Mouse (Mus musculus) spleen, embryonic (tissue): ENCODE data around the gene Cnot1.
"Not testable (repeated sequence)": the region's sequence is repeated elsewhere in the genome, so short reads cannot be mapped to it uniquely, and the experiment has no call there.

Experiments
- CTCF ChIA-PET: fragments of 350-600 bp; sonication (Branson Sonifier 250); formaldehyde crosslinking; loops from one replicate; lab custom pipeline; 2022; lab: Charles Lee

Gene Cnot1

DNA sequence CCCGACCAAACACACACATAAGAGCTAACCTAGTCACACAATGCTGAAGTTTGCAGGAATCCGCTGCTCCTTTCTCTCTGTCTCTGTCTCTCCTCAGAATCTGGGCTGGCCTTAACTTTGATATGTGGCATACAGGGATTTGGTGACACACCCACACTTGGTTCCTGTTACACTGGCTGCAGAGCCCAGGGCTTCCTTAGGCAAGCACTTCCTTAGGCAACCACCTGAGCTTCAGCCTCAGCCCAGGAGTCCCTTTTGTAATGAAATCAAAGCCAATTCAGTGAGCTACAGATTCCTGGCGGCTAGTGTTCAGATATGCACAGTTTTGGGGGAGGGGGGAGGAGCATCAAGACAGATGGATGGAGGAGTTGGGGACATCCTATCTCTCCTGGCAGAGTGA is 10.3 kb upstream of the Cnot1 start:
- CTCF ChIA-PET = no interaction called here

DNA sequence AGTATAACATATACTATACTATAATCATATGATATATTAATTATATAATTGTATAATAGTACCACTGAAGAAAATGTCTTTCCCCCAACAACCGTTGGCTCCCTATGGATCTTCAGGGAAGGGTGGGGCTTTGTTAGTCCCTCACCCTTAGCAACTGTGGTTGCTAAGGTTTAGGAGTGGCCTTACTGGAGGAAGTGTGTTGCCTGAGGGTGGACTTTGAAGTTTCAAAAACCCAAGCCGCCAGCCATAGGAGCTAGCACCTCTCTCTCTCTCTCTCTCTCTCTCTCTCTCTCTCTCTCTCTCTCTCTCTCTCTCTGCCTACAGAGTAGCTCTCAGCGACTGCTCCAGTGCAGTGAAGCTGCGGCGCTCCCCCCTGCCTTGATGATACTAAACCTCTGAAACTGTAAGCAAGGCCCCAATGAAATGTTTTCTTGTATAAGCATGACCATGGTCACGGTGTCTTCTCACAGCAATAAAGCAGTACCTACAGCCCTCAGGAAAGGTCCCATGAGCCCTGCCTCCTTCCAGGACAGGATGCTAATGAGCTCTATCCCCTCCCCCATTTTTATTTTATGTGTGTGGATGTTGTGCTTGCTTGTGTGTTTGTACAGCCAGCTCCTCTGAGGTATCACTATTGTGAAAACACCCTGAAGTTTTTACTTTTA is 8.9 kb upstream of the Cnot1 start:
- CTCF ChIA-PET = no interaction called here

DNA sequence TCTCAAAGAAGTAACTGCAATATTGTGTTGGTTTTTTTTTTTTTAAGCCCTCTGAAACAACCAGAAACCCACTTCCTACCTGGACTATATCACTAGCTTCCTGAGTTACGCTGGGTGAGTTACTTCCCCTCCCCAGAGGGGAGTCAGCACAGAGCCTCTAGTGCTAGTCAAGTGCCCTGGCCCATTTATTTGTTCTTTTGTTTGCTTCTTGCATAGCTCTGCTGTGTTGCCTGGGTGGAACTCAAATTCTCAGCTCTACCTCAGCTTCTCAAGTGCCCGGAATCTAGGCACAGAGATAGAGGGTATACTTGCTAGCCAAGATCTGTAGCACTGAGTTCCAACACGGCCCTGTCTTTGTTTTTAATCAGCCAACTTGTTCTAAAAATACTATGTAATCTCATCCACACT is 2.9 kb upstream of the Cnot1 start:
- CTCF ChIA-PET = interaction anchor here (0.6 kb wide), 2 partner anchors 86 to 933 kb away, joined by 3 to 18 read pairs; no protein-coding TSS in a partner anchor

DNA sequence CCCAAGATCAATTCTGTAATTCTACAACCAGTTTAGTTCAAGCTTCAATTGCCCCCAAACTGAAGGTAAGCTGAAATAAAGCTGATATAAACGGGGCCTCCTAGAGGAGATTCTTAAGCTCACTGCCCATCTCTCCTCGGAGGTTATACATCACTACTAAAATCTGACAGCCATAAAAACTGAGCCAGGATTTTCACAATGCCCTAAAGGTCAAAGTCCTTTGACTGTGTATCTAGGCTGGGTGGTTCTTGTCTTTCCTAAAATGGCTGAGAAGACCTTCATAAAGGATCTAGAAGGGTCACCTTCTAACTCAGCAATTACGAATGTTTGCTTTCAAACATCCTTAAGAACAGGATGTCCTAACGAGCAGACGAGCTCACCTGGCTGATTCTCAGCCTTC is 1.9 kb upstream of the Cnot1 start:
- CTCF ChIA-PET = no interaction called here

DNA sequence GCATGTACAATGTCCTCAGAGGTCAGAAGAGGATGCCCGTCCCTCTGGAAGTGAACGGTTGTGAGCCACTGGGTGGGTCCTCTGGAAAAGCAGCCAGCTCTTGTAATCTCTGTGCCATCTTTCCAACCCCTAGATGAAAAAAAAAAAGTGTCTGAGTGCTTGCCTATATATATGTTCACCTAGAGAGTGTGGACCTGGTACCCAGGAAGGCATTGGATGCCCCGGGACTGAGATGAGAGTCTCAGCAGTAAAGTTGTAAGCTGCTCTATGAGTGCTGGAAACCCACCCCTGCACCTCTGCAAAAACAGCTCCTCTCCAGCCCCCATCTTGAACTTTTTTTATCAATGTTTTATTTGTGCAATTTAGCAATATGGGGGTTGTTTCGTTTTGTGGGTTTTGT is 1.4 kb upstream of the Cnot1 start:
- CTCF ChIA-PET = no interaction called here

DNA sequence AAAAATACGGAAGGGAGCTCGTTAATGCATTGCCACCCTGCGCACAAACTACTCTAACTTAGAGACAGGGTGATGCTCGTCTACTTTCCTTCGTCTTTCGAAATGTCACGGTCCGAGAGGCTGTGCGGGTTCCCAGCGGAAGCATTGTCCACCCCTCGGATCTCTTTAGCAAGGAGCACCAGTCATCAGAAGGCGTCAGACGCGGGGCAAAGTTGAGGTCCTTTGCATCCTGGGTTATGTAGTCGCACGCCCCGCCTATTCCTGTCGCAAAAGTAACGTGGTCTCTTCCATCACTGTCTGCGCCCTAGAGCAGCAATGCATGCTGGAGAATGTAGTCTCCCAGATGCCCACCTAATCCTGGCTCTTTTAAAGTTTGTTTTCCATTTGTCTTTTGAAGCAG is 597 bp upstream of the Cnot1 start:
- CTCF ChIA-PET = no interaction called here

DNA sequence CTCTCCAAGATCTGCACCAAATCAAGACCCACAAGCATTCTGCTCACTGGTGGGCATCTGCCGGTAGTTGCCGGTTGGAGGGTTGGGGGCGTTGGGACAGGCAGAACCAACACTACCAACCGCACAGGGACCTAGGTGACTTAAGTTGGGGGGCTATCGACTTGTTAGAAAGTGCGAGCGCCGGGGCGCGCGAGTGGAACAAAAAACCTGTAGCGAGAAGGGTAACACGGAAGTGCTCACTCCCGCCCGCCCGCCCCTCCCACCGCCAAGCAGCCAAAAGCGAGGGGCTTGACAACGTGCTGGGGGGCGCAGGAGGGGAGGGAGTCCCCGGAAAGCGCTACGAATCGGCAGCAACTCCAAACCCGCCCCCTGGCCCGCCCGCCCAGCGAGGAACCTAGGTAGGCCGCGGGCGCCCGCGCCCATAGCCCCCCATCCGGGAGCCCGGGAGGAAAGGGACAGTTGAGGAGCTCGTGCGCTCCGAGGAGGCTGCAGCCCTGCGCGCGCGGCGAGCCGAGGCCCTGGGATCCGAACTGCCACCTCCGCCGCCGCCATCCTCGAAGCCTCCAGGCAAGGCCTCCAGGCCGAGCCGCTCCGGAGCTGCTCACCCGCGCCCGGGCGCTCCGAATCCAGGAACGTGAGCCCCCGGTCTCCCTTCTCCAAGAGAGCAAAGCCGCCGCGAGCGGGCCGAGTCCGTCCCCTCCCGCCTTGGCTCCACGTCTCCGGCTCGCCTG is 638 bp downstream of the Cnot1 start:
- CTCF ChIA-PET = interaction anchor here (0.7 kb wide), 1 partner anchor 23 kb away, joined by 3 read pairs; no protein-coding TSS in a partner anchor

DNA sequence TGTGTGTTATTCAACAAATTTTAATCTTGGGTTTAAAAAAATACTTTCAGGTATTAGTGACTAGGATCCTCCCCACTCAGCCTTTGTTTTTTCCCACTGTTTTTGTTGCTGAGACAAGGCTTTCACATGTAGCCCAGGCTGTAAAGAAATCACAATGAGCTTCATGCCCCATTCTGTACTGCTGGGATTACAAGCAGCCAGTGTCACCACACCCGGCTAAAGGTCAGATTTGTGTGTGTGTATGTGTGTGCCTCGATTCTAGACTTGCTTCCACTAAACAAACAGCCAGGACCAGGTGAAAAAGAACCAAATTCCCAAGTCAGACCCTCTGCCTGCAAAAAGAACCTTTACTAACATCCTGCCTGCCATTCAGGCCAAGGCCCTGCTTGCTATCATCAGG is 1.8 kb downstream of the Cnot1 start:
- CTCF ChIA-PET = no interaction called here

DNA sequence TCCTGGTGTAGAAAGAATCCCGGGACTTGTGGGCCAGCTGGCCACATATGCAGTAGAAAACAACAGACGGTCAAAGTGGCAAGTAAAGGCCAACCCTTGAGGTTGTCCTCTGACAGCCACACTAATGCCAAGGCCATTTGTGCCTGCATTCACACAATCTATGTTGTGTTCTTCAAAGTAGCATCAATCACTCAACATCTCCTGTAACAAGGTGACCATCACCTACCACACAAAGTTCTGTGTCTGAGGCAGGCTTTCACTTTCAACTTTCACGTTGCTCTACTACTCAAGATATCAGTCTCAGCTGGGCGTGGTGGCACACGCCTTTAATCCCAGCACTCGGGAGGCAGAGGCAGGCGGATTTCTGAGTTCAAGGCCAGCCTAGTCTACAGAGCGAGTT is 5.0 kb downstream of the Cnot1 start:
- CTCF ChIA-PET = no interaction called here

DNA sequence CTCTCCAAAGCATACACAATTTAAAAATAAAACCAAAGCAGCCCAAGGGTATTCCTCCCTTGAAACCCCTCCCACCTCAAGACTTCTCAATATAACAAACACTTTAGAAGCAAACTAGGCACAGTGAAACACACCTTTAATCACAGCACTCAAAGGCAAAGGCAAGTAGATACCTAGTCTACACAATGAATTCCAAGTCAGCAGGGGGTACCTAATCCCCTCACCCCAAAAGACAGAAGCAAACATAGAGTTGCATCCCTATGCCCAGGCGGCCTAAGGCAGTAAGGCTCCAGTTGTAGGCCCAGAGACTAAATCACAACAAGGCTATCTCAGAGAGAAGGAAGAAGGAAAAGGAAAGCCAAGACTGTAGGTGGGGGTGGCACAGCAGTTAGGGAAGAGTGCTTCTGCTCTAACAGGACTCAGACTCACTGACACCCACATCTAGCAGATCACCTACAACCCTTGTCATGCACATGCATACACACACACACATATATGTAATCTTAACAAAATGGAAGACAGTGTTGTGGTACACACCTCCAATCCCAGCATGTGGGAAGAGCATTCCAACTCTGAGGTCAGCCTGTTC is 5.7 kb downstream of the Cnot1 start:
- CTCF ChIA-PET = no interaction called here

DNA sequence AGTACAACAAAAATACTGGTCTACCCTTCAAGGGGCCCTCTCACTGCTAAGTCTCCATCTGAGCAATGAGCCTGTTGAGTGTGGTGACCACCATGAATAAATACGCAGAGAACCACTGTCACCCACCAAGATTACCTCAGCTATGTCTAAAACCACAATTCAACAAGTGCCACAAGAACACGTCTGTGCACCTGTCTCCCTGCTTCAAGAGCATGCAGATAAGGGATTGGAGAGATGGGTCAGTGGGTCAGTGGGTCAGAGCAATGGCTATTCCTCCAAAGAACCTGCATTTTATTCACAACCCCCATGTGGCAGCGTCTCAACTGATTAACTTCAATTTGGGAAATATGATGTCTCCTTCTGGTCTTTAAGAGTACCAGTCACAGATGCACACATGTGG is 6.9 kb downstream of the Cnot1 start:
- CTCF ChIA-PET = no interaction called here

DNA sequence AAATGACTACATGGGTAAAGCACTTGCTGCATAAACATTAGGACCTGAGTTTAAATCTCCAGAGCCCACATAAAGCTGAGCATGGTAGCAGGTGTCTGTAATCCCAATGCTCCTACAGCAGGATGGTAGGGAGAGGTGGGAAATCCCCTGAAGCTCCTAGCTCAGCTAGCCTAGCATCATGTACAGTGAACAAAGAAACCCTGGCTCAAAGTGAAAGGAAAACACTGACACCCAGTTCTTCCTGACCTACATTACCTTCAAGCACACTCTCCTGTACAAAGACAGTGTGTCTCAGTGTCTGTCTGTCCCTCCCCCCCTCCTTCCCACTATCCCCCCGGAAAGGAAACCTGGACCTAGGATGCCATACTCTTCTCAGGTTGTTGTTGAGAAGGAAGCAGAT is 7.4 kb downstream of the Cnot1 start:
- CTCF ChIA-PET = no interaction called here

DNA sequence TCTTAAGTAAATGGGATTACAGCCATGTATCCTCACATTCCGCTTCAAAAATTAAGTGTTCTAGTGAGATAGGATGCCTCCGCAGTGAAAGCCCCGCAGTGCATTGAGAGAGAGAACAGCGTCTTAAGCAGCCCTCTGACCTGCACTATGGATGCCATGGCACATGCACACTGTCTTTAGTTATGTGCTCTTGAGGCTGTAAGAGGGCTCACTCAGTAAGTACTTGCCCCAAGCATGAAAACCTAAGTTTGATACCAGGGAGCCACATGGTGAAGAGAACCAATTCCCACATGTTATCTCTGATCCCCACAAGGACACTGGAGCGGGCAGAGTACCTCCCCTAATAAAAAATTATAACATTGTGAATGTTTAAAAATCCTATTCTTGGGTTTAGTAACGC is 8.1 kb downstream of the Cnot1 start:
- CTCF ChIA-PET = no interaction called here

DNA sequence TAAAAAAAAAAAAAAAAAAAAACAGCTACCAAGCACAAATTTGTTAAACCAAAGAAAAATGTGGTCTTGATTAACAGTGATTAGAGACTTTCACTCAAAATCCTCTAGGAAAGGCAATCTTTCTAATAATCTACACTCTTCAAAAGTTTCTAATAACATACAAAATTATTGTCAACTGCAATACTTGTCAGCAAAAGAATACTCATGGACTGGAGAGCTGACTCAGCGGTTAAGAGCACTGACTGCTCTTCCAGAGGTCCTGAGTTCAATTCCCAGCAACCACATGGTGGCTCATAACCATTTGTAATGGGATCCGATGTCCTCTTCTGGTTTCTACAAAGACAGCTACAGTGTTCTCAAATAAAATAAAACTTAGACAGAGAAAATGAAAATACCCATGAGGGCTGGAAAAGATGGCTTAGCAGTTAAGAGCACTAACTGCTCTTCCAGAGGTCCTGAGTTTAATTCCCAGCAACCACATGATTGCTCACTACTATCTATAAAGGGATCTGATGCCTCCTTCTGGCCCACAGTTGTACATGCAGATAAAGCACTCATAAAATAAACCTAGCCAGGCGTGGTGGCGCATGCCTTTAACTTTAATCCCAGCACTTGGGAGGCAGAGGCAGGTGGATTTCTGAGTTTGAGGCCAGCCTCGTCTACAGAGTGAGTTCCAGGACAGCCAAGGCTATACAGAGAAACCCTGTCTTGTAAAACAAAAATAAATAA is 11.8 kb downstream of the Cnot1 start:
- CTCF ChIA-PET = not testable (repeated sequence)

DNA sequence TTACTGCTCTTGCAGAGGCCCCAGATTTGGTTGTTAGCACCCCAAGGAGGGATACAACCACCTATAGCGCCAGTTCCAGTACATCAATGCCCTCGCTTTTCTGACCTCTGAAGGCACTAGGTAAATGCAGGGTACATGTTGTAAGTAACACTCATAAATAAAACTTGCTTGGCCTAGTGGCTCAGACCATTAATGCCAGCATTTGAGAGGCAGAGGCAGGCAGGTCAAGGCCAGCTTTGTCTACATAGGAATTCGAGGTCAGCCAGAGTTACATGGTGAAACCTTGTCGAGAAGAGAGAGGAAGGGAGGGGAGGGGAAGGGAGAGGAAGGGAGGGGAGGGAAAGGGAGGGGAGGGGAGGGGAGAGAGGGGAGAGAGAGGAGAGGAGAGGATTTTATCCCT is 21.7 kb downstream of the Cnot1 start:
- CTCF ChIA-PET = no interaction called here

DNA sequence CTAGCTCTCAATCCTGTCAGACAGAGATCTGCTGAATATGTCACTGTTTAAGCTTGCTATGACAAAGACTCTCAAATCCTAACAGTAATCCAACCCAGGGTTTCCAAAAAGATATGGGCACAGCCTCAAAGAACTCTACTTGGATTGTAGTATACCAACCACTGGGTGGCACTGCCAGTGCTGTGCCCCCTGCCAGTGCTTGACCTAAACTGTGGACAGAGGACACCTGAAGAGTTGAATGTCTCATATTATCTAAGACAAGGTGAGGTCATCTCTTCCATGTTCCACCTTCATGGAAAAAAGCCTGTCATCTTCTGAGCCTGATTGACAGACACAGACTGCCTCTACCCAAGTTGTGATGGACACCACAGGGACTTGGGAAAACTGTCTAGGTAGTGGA is 24.6 kb downstream of the Cnot1 start:
- CTCF ChIA-PET = interaction anchor here (1.0 kb wide), 1 partner anchor 70 kb away, joined by 3 read pairs; no protein-coding TSS in a partner anchor

DNA sequence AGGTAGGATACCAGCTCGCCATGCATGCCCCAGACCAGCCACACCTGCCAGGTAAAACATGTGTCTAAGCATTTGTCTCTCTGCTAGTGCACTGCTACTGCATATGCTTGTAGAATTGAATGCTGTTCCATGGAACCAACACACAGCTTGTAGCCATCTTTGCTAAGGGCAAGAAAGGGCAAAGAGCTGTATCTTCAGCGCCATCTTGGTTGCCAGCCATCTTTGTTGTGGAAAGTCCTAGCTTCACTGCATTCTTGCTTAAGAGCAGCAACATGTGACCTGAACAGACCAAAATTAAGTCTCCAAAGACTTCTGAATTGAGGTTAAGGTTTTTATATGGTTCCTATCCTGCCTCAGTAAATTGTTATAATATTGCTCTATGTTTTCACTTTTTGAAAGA is 25.5 kb downstream of the Cnot1 start:
- CTCF ChIA-PET = interaction anchor here (1.0 kb wide), 1 partner anchor 71 kb away, joined by 3 read pairs; no protein-coding TSS in a partner anchor

DNA sequence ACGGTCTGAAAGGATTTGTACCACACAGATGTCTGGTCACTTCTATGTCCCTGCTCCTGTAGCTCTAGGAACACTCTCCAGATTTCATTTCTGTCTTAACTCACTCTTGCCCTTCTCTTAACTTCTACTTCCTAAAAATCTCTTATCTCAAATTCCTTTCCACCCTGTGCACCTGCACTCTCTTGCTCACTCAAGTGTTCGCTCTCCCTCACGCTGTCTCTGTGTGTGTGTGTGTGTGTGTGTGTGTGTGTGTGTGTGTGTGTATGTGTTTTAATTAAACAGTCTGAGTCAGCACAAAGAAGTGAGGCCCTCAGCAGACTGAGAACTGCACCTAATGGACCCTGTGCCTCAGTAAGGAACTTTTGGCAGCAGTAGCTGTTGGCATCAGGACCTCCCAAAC is 26.2 kb downstream of the Cnot1 start:
- CTCF ChIA-PET = no interaction called here

DNA sequence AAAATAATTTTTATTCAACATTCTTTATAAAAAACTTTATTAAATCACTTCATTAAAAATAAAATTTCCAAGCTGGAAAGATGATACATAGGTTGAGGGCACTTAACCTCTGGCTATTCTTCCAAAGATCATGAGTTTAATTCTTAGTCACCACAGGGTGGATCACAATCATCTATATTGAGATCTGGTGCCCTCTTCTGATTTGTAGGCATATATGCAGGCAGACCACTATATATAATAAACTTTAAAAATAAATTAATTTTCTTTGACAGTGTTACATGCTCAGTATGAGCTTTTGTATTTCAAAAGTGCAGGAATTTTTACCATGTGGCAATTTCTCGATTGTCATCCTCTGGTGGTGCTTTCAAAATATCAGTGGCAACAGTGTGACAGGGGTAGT is 43.1 kb downstream of the Cnot1 start:
- CTCF ChIA-PET = interaction anchor here (0.7 kb wide), 1 partner anchor 44 kb away, joined by 3 read pairs; no protein-coding TSS in a partner anchor

DNA sequence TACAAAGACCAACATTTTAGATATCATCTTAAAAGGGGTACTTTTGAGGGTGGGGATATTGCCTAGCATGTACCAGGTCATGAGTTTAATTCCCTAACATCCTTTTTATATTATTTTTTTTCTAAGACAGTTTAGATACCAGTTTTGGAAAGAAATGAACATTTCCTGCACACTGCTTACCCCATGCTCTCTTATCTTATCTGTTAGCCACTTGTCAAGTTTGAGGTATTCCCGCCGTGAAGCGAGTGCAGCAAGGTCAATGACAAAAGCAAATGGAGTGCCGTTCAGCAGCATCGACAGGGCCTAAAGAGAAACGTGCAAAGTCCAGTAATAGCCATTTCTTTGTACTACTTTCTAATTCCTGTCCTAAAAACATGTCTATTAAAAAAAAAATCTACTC is 46.9 kb downstream of the Cnot1 start:
- CTCF ChIA-PET = no interaction called here

DNA sequence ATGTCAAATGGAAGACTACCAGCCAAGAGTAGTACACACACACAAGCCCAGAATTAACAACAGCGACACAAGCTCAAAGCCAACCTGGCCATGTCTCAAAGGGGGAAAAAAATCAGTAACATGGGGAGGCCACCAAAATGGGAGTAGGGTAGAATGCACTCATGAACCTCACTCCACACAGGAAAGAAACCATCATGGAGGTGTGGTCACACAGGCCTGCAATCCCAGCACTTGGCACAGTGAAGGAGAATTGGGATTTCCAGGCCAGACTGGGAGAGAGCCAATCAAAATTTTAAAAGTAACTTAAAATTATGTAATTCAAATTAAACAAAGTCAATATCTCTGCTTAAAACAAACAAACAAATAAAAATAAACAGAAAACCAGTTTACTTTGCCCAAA is 55.3 kb downstream of the Cnot1 start:
- CTCF ChIA-PET = no interaction called here

DNA sequence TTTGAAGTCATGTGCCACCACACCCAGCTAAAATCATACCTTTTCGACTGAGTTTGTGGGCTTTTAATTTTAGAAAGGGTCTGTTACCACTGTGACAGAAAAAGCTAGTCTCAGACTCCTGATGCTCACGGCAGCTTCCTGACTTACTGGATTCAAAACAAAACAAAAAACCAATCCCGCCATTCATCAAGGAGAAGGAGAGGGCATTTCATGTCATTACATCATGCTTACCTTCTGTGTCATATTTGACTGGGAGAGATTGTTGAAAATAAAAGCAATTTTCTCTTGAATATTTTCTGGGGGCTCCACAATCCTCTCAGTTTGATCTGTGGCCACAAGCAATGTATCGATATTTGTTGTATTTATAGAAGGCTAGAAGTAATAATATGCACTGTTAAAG is 59.2 kb downstream of the Cnot1 start:
- CTCF ChIA-PET = no interaction called here
